Mouse (Mus musculus) bone marrow macrophage, adult 2 months (primary cell): ENCODE results near the gene Larp1.

Source experiments
- CTCF ChIP-seq: IDR thresholded peaks from 2 replicates; pipeline ENCODE4 v1.5.1; 2012; ENCODE audit warnings: low read depth, mild to moderate bottlenecking, low read length, moderate library complexity
- POLR2A ChIP-seq: IDR thresholded peaks from 2 replicates; pipeline ENCODE4 v1.6.1; 2012; ENCODE audit warnings: mild to moderate bottlenecking, low read depth, low read length, borderline replicate concordance

GRCm38 (mm10) chr11:57973001-57973912 is 35.6 kb upstream of the Larp1 start:
- no peak for TF ChIP-seq CTCF
- TF ChIP-seq POLR2A: no peak
